Mouse (Mus musculus) CH12.LX (cell line): ENCODE results near the gene Gnb1l. TPM values are rescaled to one million over a fixed set of nuclear protein-coding genes. Genes with fewer than 3 reads are reported as not detected.

ENCODE experiments used
- DNase-seq: peaks from one replicate; pipeline ENCODE4 v3.0.0-alpha.2; 2013; ENCODE audit errors: extremely low read depth
- H3K27ac ChIP-seq: 2 replicates; pipeline ENCODE4 v1.5.1; 2012; ENCODE audit warnings: low read depth, mild to moderate bottlenecking, control low read depth, moderate library complexity; ENCODE audit not compliant: insufficient read depth
- H3K27me3 ChIP-seq: replicated peaks from 2 replicates; pipeline ENCODE3; 2012; ENCODE audit warnings: inconsistent platforms
- H3K36me3 ChIP-seq, 2 experiments: replicated peaks in 1 of 2; 2 replicates each; pipeline versions ENCODE3 to v1.6.1; 2012; ENCODE audit warnings: inconsistent platforms in 1 of 2, low read length in 1 of 2, mild to moderate bottlenecking in 1 of 2, mixed read lengths in 1 of 2, moderate library complexity in 1 of 2; ENCODE audit not compliant: control insufficient read depth in 1 of 2, insufficient read depth in 1 of 2
- H3K4me1 ChIP-seq, 2 experiments: 2 replicates each; pipeline ENCODE4 v1.6.1; 2012; ENCODE audit warnings: inconsistent platforms in 1 of 2, moderate library complexity in 1 of 2; ENCODE audit not compliant: insufficient read depth in 2 of 2, control insufficient read depth in 1 of 2
- H3K4me2 ChIP-seq: 2 replicates; pipeline ENCODE4 v1.6.1; 2012; ENCODE audit warnings: low read depth, mild to moderate bottlenecking, control low read depth; ENCODE audit not compliant: poor library complexity, insufficient read depth, severe bottlenecking
- H3K4me3 ChIP-seq, 3 experiments: fragments of 150-350 bp in 1 of 3; sonication (generic) in 1 of 3; replicated peaks in 1 of 3; 2 replicates each; pipeline versions ENCODE3 to v1.5.1; 2011 to 2012; ENCODE audit warnings: low read depth in 2 of 3, low read length in 2 of 3, mild to moderate bottlenecking in 2 of 3, moderate library complexity in 2 of 3, control low read depth in 1 of 3, improper control_type of control experiment in 1 of 3, inconsistent platforms in 1 of 3, mixed read lengths in 1 of 3; ENCODE audit not compliant: poor library complexity in 1 of 3
- H3K79me2 ChIP-seq: replicated peaks from 2 replicates; pipeline ENCODE4 v1.6.1; 2012; ENCODE audit warnings: mild to moderate bottlenecking, moderate library complexity; ENCODE audit not compliant: control insufficient read depth, poor library complexity, insufficient read depth, severe bottlenecking; ENCODE audit errors: extremely low read depth
- H3K9ac ChIP-seq: 2 replicates; pipeline ENCODE4 v1.6.1; 2012; ENCODE audit warnings: low read depth, mild to moderate bottlenecking, control low read depth, moderate library complexity; ENCODE audit not compliant: insufficient read depth
- H3K9me3 ChIP-seq: replicated peaks from 2 replicates; pipeline ENCODE3; 2012; ENCODE audit warnings: low read length, inconsistent platforms, mixed read lengths
- BHLHE40 ChIP-seq: IDR thresholded peaks from 2 replicates; pipeline ENCODE4 v1.6.1; 2011; ENCODE audit warnings: mild to moderate bottlenecking, low read depth, low read length, improper control_type of control experiment
- CHD2 ChIP-seq: IDR thresholded peaks from 2 replicates; pipeline ENCODE4 v1.6.1; 2011; ENCODE audit warnings: low read length, improper control_type of control experiment
- CTCF ChIP-seq, 2 experiments: IDR thresholded peaks in 1 of 2; conservative IDR thresholded peaks in 1 of 2; 2 replicates each; pipeline ENCODE4 v1.5.1; 2011 to 2012; ENCODE audit warnings: low read depth in 2 of 2, low read length in 2 of 2, improper control_type of control experiment in 1 of 2, inconsistent platforms in 1 of 2, mild to moderate bottlenecking in 1 of 2, moderate library complexity in 1 of 2
- E2F4 ChIP-seq: IDR thresholded peaks from 2 replicates; pipeline ENCODE4 v1.6.1; 2011; ENCODE audit warnings: low read depth, low read length, improper control_type of control experiment; ENCODE audit not compliant: insufficient replicate concordance
- ELF1 ChIP-seq: IDR thresholded peaks from 2 replicates; pipeline ENCODE4 v1.6.1; 2014; ENCODE audit warnings: low read depth, mild to moderate bottlenecking, inconsistent platforms, low read length, improper control_type of control experiment
- EP300 ChIP-seq: IDR thresholded peaks from 2 replicates; pipeline ENCODE4 v1.6.1; 2011; ENCODE audit warnings: low read length, improper control_type of control experiment
- ETS1 ChIP-seq: conservative IDR thresholded peaks from 2 replicates; pipeline ENCODE4 v1.6.1; 2012; ENCODE audit warnings: low read depth, mild to moderate bottlenecking, inconsistent platforms, low read length, improper control_type of control experiment, moderate library complexity
- HCFC1 ChIP-seq: IDR thresholded peaks from 2 replicates; pipeline ENCODE4 v1.6.1; 2012; ENCODE audit warnings: low read depth, mild to moderate bottlenecking, inconsistent platforms, low read length, improper control_type of control experiment
- JUN ChIP-seq: IDR thresholded peaks from 2 replicates; pipeline ENCODE4 v1.6.1; 2011; ENCODE audit warnings: low read depth, mild to moderate bottlenecking, low read length, improper control_type of control experiment, moderate library complexity; ENCODE audit not compliant: insufficient read depth
- JUND ChIP-seq: conservative IDR thresholded peaks from 2 replicates; pipeline ENCODE4 v1.6.1; 2011; ENCODE audit warnings: low read depth, low read length, improper control_type of control experiment
- KAT2A ChIP-seq: IDR thresholded peaks from 2 replicates; pipeline ENCODE4 v1.6.1; 2012; ENCODE audit warnings: low read length, improper control_type of control experiment, inconsistent platforms; ENCODE audit not compliant: insufficient replicate concordance
- MAZ ChIP-seq: IDR thresholded peaks from 2 replicates; pipeline ENCODE4 v1.6.1; 2012; ENCODE audit warnings: low read depth, mild to moderate bottlenecking, inconsistent platforms, low read length, improper control_type of control experiment, moderate library complexity
- MEF2A ChIP-seq: IDR thresholded peaks from 2 replicates; pipeline ENCODE4 v1.6.1; 2014; ENCODE audit warnings: low read depth, mild to moderate bottlenecking, inconsistent platforms, low read length, improper control_type of control experiment, borderline replicate concordance
- MXI1 ChIP-seq: IDR thresholded peaks from 2 replicates; pipeline ENCODE4 v1.6.1; 2011; ENCODE audit warnings: mild to moderate bottlenecking, low read depth, low read length, improper control_type of control experiment
- NELFE ChIP-seq: IDR thresholded peaks from 2 replicates; pipeline ENCODE4 v1.6.1; 2011; ENCODE audit warnings: low read depth, low read length, improper control_type of control experiment
- PAX5 ChIP-seq: IDR thresholded peaks from 2 replicates; pipeline ENCODE4 v1.6.1; 2012; ENCODE audit warnings: low read length, inconsistent platforms, mixed read lengths
- POLR2AphosphoS2 ChIP-seq: IDR thresholded peaks from 2 replicates; pipeline ENCODE4 v1.6.1; 2011; ENCODE audit warnings: low read depth, low read length, improper control_type of control experiment
- RAD21 ChIP-seq: IDR thresholded peaks from 2 replicates; pipeline ENCODE4 v1.6.1; 2011; ENCODE audit warnings: low read depth, mild to moderate bottlenecking, low read length, improper control_type of control experiment, moderate library complexity
- RCOR1 ChIP-seq: conservative IDR thresholded peaks from 2 replicates; pipeline ENCODE4 v1.6.1; 2012; ENCODE audit warnings: low read depth, mild to moderate bottlenecking, inconsistent platforms, low read length, improper control_type of control experiment
- SIN3A ChIP-seq: IDR thresholded peaks from 2 replicates; pipeline ENCODE4 v1.6.1; 2012; ENCODE audit warnings: low read length, improper control_type of control experiment, inconsistent platforms
- SMC3 ChIP-seq: IDR thresholded peaks from 2 replicates; pipeline ENCODE4 v1.6.1; 2011; ENCODE audit warnings: low read depth, low read length, improper control_type of control experiment
- TBP ChIP-seq: conservative IDR thresholded peaks from 2 replicates; pipeline ENCODE4 v1.6.1; 2011; ENCODE audit warnings: low read depth, low read length, improper control_type of control experiment
- TCF12 ChIP-seq: IDR thresholded peaks from 2 replicates; pipeline ENCODE4 v1.6.1; 2014; ENCODE audit warnings: low read depth, mild to moderate bottlenecking, inconsistent platforms, low read length, improper control_type of control experiment
- UBTF ChIP-seq: IDR thresholded peaks from 2 replicates; pipeline ENCODE4 v1.6.1; 2012; ENCODE audit warnings: low read depth, mild to moderate bottlenecking, inconsistent platforms, low read length, improper control_type of control experiment, moderate library complexity
- USF1 ChIP-seq: IDR thresholded peaks from 2 replicates; pipeline ENCODE4 v1.6.1; 2014; ENCODE audit warnings: low read depth, mild to moderate bottlenecking, inconsistent platforms, low read length, improper control_type of control experiment
- ZNF384 ChIP-seq: IDR thresholded peaks from 2 replicates; pipeline ENCODE4 v1.6.1; 2012; ENCODE audit warnings: low read depth, low read length, improper control_type of control experiment, inconsistent platforms
- dilution Hi-C: fragments of 300-500 bp; cut with MboI; formaldehyde crosslinking; loops from 2 replicates; pipeline ENCODE4 v1.14.3; 2020; ENCODE audit warnings: low sequenced_read_pairs; ENCODE audit not compliant: extremely low pct_unique_long_range_greater_than_20kb, extremely low pct_ligation_motif_present
- in situ Hi-C: fragments of 300-500 bp; cut with MboI; formaldehyde crosslinking; loops from 3 replicates; pipeline ENCODE4 v1.14.3; 2019; ENCODE audit warnings: low sequenced_read_pairs, low pct_ligation_motif_present, low pct_unique_long_range_greater_than_20kb, mixed read lengths
- polyA plus RNA-seq: library from polyadenylated mRNA; unstranded; fragments of >175 nt; gene quantifications from 2 replicates; pipeline ENCODE4 v1.2.1, GENCODE M21; 2012; ENCODE audit warnings: low read depth; ENCODE audit not compliant: insufficient read length
- total RNA-seq, 2 experiments: library from RNA; depleted of rRNA; stranded (reverse); fragments of 300-350 nt in 1 of 2; fragments of >200 nt in 1 of 2; gene quantifications; 2 replicates each; pipeline ENCODE4 v1.2.3; 2012 to 2014

Gene Gnb1l
- total and polyA plus RNA-seq, 3 experiments: 15.9 to 25.5 (median 21.5) TPM

DNA sequence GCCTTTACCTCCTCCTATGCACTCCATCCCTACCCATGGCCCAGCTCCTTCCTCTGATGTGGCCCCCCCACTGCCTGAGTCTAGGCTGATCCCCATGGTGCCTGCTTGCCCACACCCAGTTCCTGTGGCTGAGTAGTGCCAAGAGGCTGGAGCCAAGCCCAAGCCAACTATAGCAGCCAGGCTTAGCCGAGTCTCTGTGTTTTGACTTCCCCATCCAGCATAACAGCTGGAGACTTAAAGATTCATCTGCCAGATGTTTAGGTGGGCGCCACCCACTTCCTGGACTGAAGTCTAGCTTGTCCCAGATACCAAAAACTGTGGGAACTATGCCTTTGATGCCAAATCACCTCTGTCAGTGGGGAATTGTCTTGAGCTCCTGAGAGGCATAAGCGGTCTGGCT, 34.2 kb upstream of the Gnb1l start:
- dilution Hi-C loops: no loop called here

GRCm38 (mm10) chr16:18470829-18471228, 27.7 kb upstream of the Gnb1l start:
- DNase-seq: peak; percentile 21
- Histone ChIP-seq H3K4me3 (no peak overlapping the region), H3K27me3 (no peaks in the 10 kb centered on the region), H3K36me3 (peaks cover 20 to 91% of the 10 kb centered on the region in 2 experiments), H3K9me3 (no peaks in the 10 kb centered on the region), H3K4me2 (no peak overlapping the region), H3K4me1 (no peaks in the 10 kb centered on the region), H3K9ac (no peak overlapping the region), H3K27ac (no peak overlapping the region), H3K79me2 (no peaks in the 10 kb centered on the region)
- TF ChIP-seq EP300: no peak
- TF ChIP-seq USF1: no peak
- no peak for TF ChIP-seq ETS1
- TF ChIP-seq SMC3: peak; percentile 51
- no peak for TF ChIP-seq TCF12
- TF ChIP-seq POLR2AphosphoS2: no peak
- TF ChIP-seq MEF2A: no peak
- no peak for TF ChIP-seq MXI1
- TF ChIP-seq RAD21: peak; percentile 37
- TF ChIP-seq SIN3A: no peak
- TF ChIP-seq MAZ: no peak
- TF ChIP-seq TBP: no peak
- TF ChIP-seq UBTF: no peak
- no peak for TF ChIP-seq NELFE
- TF ChIP-seq RCOR1: no peak
- TF ChIP-seq JUND: no peak
- no peak for TF ChIP-seq CHD2
- no peak for TF ChIP-seq E2F4
- no peak for TF ChIP-seq PAX5
- peak in 1 of 2 experiments; percentile 65; a peak in 2 of 4 replicates for TF ChIP-seq CTCF (conservative IDR thresholded peaks at IDR 0.05 in 1 of 2, IDR thresholded peaks at IDR 0.05 in 1 of 2; ENCODE audit: low read depth in 2 of 2, low read length in 2 of 2)
- TF ChIP-seq JUN: no peak
- no peak for TF ChIP-seq ELF1
- dilution Hi-C loops: no loop called here
- in situ Hi-C loops: no loop called here

More for the DNA sequence above, 34.2 kb upstream of the Gnb1l start:
- Histone ChIP-seq H3K27ac (no peak overlapping the region), H3K9me3 (no peaks in the 10 kb centered on the region), H3K4me2 (no peak overlapping the region), H3K79me2 (no peaks in the 10 kb centered on the region), H3K4me1 (peaks cover 9 to 34% of the 10 kb centered on the region in 2 experiments)
- TF ChIP-seq E2F4 (no peak), MEF2A (no peak), CTCF (conservative IDR thresholded peaks at IDR 0.05 in 1 of 2, IDR thresholded peaks at IDR 0.05 in 1 of 2; ENCODE audit: low read depth in 2 of 2, low read length in 2 of 2) (no peak), ELF1 (no peak), TCF12 (no peak), POLR2AphosphoS2 (no peak), EP300 (no peak), BHLHE40 (no peak), RAD21 (no peak), HCFC1 (no peak), NELFE (no peak), CHD2 (no peak), ZNF384 (no peak), KAT2A (no peak), TBP (no peak), JUND (no peak)
- TF ChIP-seq, all 38 proteins: peak for 0
- H3K4me3 ChIP-seq: no peak overlapping the region
- H3K36me3 ChIP-seq: peaks cover 13 to 75% of the 10 kb centered on the region in 2 experiments
- H3K27me3 ChIP-seq: no peaks in the 10 kb centered on the region
- in situ Hi-C loops: no loop called here
- H3K9ac ChIP-seq: no peak overlapping the region
- no peak for DNase-seq
